Mouse (Mus musculus) testis, postnatal 14 days (tissue): ENCODE data around the gene Khdrbs2.
A peak's percentile ranks its signal among the peaks of the same experiment; 100 is the strongest.

ENCODE experiments used
- DNase-seq: peaks from one replicate; pipeline ENCODE4 v3.0.0; 2021; ENCODE audit warnings: low spot score

Gene Khdrbs2

GRCm38 (mm10) chr1:32172506-32173239 is at the start of gene Khdrbs2:
TSS of gene Khdrbs2 (plus strand) at chr1:32172714.
- peak; percentile 90 for DNase-seq

DNA sequence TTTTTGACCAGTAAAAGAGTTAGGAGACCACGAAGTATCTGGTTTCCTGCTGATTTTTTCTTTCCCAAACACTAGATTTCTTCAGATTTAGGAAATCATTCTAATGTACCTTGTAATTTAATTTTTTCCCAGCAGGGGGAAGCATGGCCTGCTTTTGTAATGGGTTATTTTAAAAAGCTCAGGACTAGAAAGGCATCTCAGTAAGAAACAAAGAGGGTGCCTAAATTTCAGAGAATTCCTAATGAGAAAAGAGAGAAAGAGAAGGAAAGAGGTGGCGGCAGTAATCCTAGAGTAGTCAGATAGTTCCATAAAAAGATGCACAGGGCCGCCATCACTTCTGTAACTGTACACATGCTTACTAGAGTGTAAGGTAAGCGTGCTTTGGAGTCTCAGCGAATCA is 2.1 kb downstream of the Khdrbs2 start:
- DNase-seq: no peak

- no peak for DNase-seq
These were observed 27.2 kb downstream of the Khdrbs2 start for GRCm38 (mm10) chr1:32199664-32200260.

DNA sequence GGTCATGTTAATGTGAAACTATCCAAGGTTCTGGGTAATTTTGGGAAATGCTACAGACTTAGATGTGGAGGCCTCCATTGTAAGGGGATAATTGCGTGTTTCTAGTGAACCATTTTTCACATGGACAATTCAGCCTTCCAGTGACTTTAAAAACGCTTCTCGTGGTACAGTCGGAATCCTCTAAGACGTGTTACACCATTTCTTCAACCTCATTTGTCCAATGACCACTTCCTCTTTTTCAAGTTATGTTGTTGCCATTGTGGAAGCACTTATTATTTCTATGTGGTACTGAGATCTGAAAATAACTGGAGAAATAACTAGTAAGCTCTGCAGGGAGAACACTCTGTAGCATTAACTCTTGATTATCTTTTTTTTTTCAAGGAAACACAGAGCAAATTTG is 75.9 kb downstream of the Khdrbs2 start:
- no peak for DNase-seq

GRCm38 (mm10) chr1:32249602-32250001 is 77.1 kb downstream of the Khdrbs2 start:
- no peak for DNase-seq

- no peak for DNase-seq
These were observed 77.8 kb downstream of the Khdrbs2 start for GRCm38 (mm10) chr1:32250337-32250736.

DNA sequence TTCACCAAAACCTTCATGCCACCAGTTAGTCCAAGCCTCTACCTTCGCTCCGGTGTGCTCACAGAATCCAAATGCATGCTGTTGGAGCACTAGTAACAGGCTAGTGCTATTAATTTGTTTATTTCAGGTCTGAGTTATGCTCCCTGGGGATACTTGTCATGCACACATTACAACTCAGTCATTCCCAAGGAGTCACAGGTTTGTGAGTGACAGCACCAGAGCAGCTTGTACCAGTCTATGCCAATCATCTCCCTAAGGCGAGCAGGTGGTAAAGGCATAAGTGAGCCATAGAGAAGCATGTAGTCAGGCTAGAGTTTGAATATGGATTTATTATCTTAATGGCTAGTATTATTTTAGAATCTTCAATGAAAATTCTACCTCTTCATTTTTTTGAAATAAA is 86.4 kb downstream of the Khdrbs2 start:
- no peak for DNase-seq

GRCm38 (mm10) chr1:32270519-32270918 is 98.0 kb downstream of the Khdrbs2 start:
- DNase-seq: no peak

GRCm38 (mm10) chr1:32294702-32295101 is 122.2 kb downstream of the Khdrbs2 start:
- DNase-seq: no peak

- no peak for DNase-seq
These were observed 128.9 kb downstream of the Khdrbs2 start for GRCm38 (mm10) chr1:32301391-32301790.

- DNase-seq: no peak
These were observed 136.6 kb downstream of the Khdrbs2 start for GRCm38 (mm10) chr1:32309074-32309473.

GRCm38 (mm10) chr1:32309637-32310036 is 137.1 kb downstream of the Khdrbs2 start:
- no peak for DNase-seq

DNA sequence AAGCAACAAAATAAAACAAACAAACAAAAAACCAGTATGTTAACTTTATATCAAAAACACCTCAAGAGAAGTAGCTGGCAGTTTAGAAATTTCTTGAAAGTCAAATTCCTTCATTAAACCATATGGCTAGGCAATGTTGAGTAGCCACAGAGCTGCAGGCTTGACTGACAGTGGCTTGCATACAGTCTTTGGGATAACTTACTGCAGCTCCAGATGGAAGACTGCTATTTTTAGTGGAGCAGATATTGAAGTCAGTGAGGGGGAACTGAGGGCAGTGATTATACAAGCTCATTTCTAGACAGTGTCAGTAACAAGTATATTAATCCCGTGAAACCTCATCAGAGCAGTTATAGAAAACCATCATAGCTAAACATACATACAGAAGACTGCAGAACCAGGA is 166.6 kb downstream of the Khdrbs2 start:
- no peak for DNase-seq

DNA sequence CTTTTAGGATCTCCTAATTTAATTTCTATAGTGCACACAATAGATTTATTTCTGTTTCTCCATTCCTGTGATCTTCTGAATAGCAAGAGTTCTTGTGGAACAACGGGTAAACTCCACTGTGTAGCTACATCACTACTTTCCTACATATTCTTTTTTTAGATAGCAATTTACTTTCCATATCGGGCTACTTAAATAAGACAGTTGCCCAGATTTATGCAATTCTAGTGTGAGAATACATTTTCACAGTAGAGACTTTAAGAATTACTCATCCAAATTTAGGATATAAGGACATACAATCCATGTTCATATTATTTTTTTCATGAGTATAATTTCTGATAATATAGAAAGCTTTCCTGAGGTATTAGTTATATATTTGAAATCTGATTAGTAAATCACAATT is 175.0 kb downstream of the Khdrbs2 start:
- DNase-seq: no peak

DNA sequence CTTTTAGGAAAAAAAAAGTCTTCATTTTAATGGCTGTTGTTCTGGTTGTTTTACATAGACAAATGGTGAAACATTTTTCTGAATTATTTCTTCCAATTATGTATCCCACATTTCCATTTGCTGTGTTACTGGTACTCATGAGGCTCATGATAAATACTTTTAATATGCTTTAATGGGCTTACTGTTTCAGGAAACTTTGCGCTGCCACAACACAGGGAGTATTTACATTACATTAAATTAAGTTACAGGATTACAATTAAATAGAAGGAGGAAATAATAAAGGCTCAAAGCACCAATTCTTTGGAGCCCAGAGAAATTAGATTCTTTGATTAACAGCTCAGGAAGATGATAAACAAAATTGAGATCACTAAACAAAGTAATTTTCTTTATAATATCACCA is 179.6 kb downstream of the Khdrbs2 start:
- DNase-seq: no peak

DNA sequence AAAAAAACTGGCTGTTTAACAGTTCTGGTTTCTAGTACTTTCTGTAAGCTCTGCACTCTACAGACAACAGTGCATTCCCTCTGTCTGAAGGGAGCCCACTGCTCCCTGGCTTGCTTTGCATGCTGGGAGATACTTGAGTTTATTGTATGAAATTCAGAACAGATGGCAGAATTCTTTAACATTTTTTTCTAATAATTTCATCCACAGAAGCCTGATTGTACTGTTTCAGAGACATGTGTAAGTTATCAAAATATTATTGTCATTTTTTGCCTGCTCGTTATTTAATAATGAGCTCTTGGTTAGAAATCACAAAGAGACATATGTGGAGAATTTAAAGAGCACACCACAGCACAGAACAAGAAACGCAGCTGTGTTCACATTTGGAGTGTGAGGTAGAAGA is 191.0 kb downstream of the Khdrbs2 start:
- no peak for DNase-seq

DNA sequence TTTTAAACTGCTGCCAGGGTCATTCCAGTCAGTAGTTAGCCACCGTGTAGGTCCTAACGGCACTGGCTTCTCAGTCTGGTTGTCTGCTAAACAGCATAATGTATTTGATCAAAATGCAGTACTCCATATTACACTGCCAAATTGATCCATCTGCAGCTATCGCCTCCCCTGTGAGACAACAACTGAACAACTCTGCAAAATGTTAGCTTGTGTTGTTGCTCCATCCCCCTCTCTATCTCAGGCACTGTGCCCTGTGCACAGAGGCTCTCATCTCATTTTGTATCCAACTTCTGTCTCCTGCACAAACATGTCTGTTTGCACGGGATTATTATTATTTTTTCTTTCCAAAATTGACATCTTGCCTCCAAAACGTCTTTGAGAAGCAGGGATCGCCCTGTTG is 225.0 kb downstream of the Khdrbs2 start:
- DNase-seq: no peak

DNA sequence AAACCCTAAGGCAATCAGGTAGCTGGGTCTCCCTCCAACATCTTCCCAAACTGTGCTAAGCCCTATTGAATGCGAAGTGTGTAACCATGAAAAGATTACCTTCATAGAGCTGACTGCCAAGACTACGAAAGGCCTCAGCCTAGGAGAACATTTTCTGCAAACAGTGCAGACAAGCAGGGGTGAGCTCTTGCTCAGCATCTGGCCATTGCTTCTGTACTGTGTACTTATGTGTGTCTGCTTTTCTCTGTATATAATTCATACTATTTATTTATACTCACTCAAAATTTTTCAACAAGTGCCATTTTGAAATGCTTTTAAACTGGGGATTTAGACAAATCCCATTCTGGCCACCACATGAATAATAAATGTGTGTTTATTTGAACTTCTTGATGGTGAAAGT is 235.1 kb downstream of the Khdrbs2 start:
- DNase-seq: no peak

- DNase-seq: no peak
These were observed 255.9 kb downstream of the Khdrbs2 start for GRCm38 (mm10) chr1:32428410-32428809.

DNA sequence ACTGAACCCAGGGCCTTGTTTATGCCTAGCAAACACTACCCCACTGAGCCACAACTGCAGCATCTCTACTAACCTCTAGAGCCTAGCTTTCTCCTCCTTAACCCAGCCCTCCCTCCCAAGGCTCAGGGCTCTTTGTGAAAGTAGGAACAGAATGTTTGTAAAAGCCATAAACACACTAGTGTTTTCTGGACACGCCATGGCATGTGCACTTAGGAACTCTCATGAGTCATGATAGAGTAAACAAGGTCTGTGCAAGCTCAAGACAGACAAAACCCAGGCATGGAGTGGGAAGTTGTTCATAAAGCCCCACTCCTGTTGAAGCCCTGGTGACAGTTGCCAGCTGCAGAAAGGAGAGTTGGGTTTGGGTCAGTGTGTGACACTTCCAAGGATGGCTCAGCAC is 257.0 kb downstream of the Khdrbs2 start:
- DNase-seq: no peak

DNA sequence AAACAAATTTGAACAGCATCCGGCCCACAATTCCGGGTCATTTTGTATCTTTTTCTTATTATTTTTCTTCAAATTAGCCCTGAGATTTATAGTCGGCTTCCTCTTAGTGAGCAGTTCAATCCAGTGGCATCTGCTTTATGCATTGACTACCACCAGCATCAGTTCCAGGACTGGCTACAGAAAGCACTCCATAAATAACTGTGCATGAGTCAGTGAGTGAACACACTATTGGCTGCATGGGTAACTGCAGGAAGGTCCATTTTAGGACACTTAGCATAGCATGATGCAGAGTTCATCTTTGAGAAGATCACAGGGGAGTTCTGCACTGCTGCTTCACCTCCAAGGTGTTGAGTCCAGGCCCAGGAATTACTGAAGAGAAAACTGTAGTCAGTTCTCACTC is 258.0 kb downstream of the Khdrbs2 start:
- no peak for DNase-seq

- no peak for DNase-seq
These were observed 260.6 kb downstream of the Khdrbs2 start for GRCm38 (mm10) chr1:32433118-32433517.

DNA sequence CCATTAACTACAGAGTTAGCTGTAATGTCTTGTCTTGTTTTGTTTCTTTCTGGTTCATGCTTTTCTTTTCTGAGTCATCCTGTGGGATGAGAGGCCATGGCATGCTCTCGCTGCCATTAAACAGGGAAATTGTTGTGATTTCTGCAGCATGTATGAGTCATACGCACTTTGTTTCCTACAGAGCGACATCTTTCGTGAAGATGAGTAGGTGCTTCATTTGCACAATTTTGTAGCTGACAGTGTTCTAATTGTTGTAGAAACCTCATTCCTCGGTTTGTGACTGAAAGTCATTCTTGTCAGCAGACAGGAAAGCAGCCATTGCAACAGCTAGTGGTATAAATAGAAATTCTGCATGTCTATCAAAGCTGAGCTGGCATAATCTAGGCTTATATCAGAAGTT is 271.4 kb downstream of the Khdrbs2 start:
- DNase-seq: no peak

DNA sequence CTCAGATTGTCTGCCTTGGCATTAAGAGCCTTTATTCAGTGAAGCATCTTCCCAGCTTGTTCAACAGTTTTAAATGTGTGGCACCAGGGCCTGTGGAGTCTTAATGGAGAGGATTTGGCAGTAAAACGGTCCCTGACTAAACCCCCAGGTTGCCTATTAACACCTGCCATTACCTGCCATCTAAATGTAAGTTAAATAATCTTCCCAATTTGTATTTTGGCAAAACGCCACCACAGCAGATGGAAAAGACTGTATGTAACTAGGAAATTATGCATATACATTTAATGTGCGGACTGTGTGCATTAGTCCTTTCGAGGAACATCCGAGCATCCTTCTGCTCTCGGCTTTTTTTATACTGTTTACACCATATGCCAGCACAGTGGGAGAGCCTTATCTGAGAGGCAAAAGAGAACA is 290.6 kb downstream of the Khdrbs2 start:
- DNase-seq: no peak
